Mouse (Mus musculus): ENCODE measurements around the gene Retreg3. TPM values are rescaled to one million over a fixed set of nuclear protein-coding genes. Genes with fewer than 3 reads are reported as not detected.

The Retreg3 gene
- polyA plus RNA-seq, 1 experiment from 2014 or later: 13.1 TPM

GRCm38 (mm10) chr11:101089931-101090330 is 29.8 kb downstream of the Retreg3 start:
- peaks cover 23% of the 10 kb centered on the region for H3K4me1 ChIP-seq (ENCODE audit: control insufficient read depth, insufficient read depth, low read length)
- DNase-seq: no peak
- no peaks in the 10 kb centered on the region for H3K9me3 ChIP-seq (ENCODE audit: control insufficient read depth, low read length)
- no peak overlapping the region for H3K9ac ChIP-seq (replicated peaks; ENCODE audit: low read length)
- no peak overlapping the region for H3K4me2 ChIP-seq (ENCODE audit: low read length)
- WGBS: 90% methylated on average over 1 of the region's 1 CpGs
- H3K27me3 ChIP-seq (ENCODE audit: control insufficient read depth, insufficient read depth, low read length): no peaks in the 10 kb centered on the region
- no peak overlapping the region for H3K4me3 ChIP-seq (replicated peaks; ENCODE audit: low read depth, low read length)
- ATAC-seq (ENCODE audit: low FRiP score, low TSS enrichment): no peak
- peaks cover 63% of the 10 kb centered on the region for H3K36me3 ChIP-seq (ENCODE audit: control insufficient read depth, insufficient read depth, low read length)
- no peak overlapping the region for H3K27ac ChIP-seq (replicated peaks; ENCODE audit: low read depth, low read length)

GRCm38 (mm10) chr11:101087682-101088055 is 32.0 kb downstream of the Retreg3 start:
- Histone ChIP-seq H3K9ac (replicated peaks; ENCODE audit: low read length) (peak overlapping the region; percentile 80), H3K27ac (replicated peaks; ENCODE audit: low read depth, low read length) (peak overlapping the region; percentile 86), H3K9me3 (ENCODE audit: control insufficient read depth, low read length) (no peaks in the 10 kb centered on the region), H3K4me1 (ENCODE audit: control insufficient read depth, insufficient read depth, low read length) (peaks cover 26% of the 10 kb centered on the region), H3K4me3 (replicated peaks; ENCODE audit: low read depth, low read length) (peak overlapping the region; percentile 69), H3K4me2 (ENCODE audit: low read length) (peak overlapping the region; percentile 94), H3K36me3 (ENCODE audit: control insufficient read depth, insufficient read depth, low read length) (peaks cover 54% of the 10 kb centered on the region), H3K27me3 (ENCODE audit: control insufficient read depth, insufficient read depth, low read length) (no peaks in the 10 kb centered on the region)
- DNase-seq (no peak), ATAC-seq (ENCODE audit: low FRiP score, low TSS enrichment) (no peak)
- WGBS: 9% methylated on average over 8 of the region's 8 CpGs

- peak within 1 kb of the TSS; percentile 80 for H3K9ac ChIP-seq (replicated peaks; ENCODE audit: low read length)
- H3K9me3 ChIP-seq (ENCODE audit: control insufficient read depth, low read length): no peaks in the 10 kb centered on the region
- peaks cover 48% of the 10 kb centered on the region for H3K36me3 ChIP-seq (ENCODE audit: control insufficient read depth, insufficient read depth, low read length)
- H3K4me3 ChIP-seq (replicated peaks; ENCODE audit: low read depth, low read length): peak within 1 kb of the TSS; percentile 69
- peak within 1 kb of the TSS; percentile 94 for H3K4me2 ChIP-seq (ENCODE audit: low read length)
- ATAC-seq (ENCODE audit: low FRiP score, low TSS enrichment) (peak; percentile 85), DNase-seq (peak; percentile 96)
- peaks cover 26% of the 10 kb centered on the region for H3K4me1 ChIP-seq (ENCODE audit: control insufficient read depth, insufficient read depth, low read length)
- 1% methylated on average over 52 of the region's 52 CpGs for WGBS
- no peaks in the 10 kb centered on the region for H3K27me3 ChIP-seq (ENCODE audit: control insufficient read depth, insufficient read depth, low read length)
- peak within 1 kb of the TSS; percentile 86 for H3K27ac ChIP-seq (replicated peaks; ENCODE audit: low read depth, low read length)
Measured at GRCm38 (mm10) chr11:101086756-101087681, 32.7 kb downstream of the Retreg3 start, which contains the start of gene Mlx. Mlx (plus strand) TSS chr11:101087277.

GRCm38 (mm10) chr11:101086323-101086674 is 33.4 kb downstream of the Retreg3 start:
- Histone ChIP-seq H3K4me2 (ENCODE audit: low read length) (peak overlapping the region; percentile 94), H3K36me3 (ENCODE audit: control insufficient read depth, insufficient read depth, low read length) (peaks cover 40% of the 10 kb centered on the region), H3K4me1 (ENCODE audit: control insufficient read depth, insufficient read depth, low read length) (peaks cover 32% of the 10 kb centered on the region), H3K27me3 (ENCODE audit: control insufficient read depth, insufficient read depth, low read length) (no peaks in the 10 kb centered on the region), H3K27ac (replicated peaks; ENCODE audit: low read depth, low read length) (peak overlapping the region; percentile 86), H3K9me3 (ENCODE audit: control insufficient read depth, low read length) (no peaks in the 10 kb centered on the region), H3K9ac (replicated peaks; ENCODE audit: low read length) (no peak overlapping the region), H3K4me3 (replicated peaks; ENCODE audit: low read depth, low read length) (no peak overlapping the region)
- 88% methylated on average over 6 of the region's 6 CpGs for WGBS
- ATAC-seq (ENCODE audit: low FRiP score, low TSS enrichment) (no peak), DNase-seq (no peak)

- Histone ChIP-seq H3K36me3 (ENCODE audit: control insufficient read depth, insufficient read depth, low read length) (peaks cover 35% of the 10 kb centered on the region), H3K4me2 (ENCODE audit: low read length) (peak overlapping the region; percentile 94), H3K9me3 (ENCODE audit: control insufficient read depth, low read length) (no peaks in the 10 kb centered on the region), H3K27me3 (ENCODE audit: control insufficient read depth, insufficient read depth, low read length) (peaks cover 5% of the 10 kb centered on the region), H3K4me1 (ENCODE audit: control insufficient read depth, insufficient read depth, low read length) (peaks cover 33% of the 10 kb centered on the region), H3K9ac (replicated peaks; ENCODE audit: low read length) (no peak overlapping the region), H3K27ac (replicated peaks; ENCODE audit: low read depth, low read length) (peak overlapping the region; percentile 86; the same call in 1 of the 2 replicates), H3K4me3 (replicated peaks; ENCODE audit: low read depth, low read length) (no peak overlapping the region)
- 93% methylated on average over 18 of the region's 18 CpGs for WGBS
- ATAC-seq (ENCODE audit: low FRiP score, low TSS enrichment): no peak
- DNase-seq: no peak
Measured at GRCm38 (mm10) chr11:101085617-101086322, 33.9 kb downstream of the Retreg3 start.

- peaks cover 33% of the 10 kb centered on the region for H3K4me1 ChIP-seq (ENCODE audit: control insufficient read depth, insufficient read depth, low read length)
- WGBS: 93% methylated on average over 12 of the region's 12 CpGs
- no peaks in the 10 kb centered on the region for H3K9me3 ChIP-seq (ENCODE audit: control insufficient read depth, low read length)
- H3K4me3 ChIP-seq (replicated peaks; ENCODE audit: low read depth, low read length): no peak overlapping the region
- H3K4me2 ChIP-seq (ENCODE audit: low read length): no peak overlapping the region
- DNase-seq (no peak), ATAC-seq (ENCODE audit: low FRiP score, low TSS enrichment) (no peak)
- H3K27me3 ChIP-seq (ENCODE audit: control insufficient read depth, insufficient read depth, low read length): peaks cover 15% of the 10 kb centered on the region
- no peak overlapping the region for H3K9ac ChIP-seq (replicated peaks; ENCODE audit: low read length)
- H3K36me3 ChIP-seq (ENCODE audit: control insufficient read depth, insufficient read depth, low read length): peaks cover 26% of the 10 kb centered on the region
- no peak overlapping the region for H3K27ac ChIP-seq (replicated peaks; ENCODE audit: low read depth, low read length)
Measured at GRCm38 (mm10) chr11:101084811-101085210, 34.9 kb downstream of the Retreg3 start.

GRCm38 (mm10) chr11:101084246-101084645 is 35.4 kb downstream of the Retreg3 start:
- H3K4me3 ChIP-seq (replicated peaks; ENCODE audit: low read depth, low read length): no peak overlapping the region
- peaks cover 33% of the 10 kb centered on the region for H3K4me1 ChIP-seq (ENCODE audit: control insufficient read depth, insufficient read depth, low read length)
- DNase-seq (no peak), ATAC-seq (ENCODE audit: low FRiP score, low TSS enrichment) (no peak)
- 88% methylated on average over 14 of the region's 14 CpGs for WGBS
- no peak overlapping the region for H3K4me2 ChIP-seq (ENCODE audit: low read length)
- H3K36me3 ChIP-seq (ENCODE audit: control insufficient read depth, insufficient read depth, low read length): peaks cover 20% of the 10 kb centered on the region
- no peak overlapping the region for H3K9ac ChIP-seq (replicated peaks; ENCODE audit: low read length)
- no peaks in the 10 kb centered on the region for H3K9me3 ChIP-seq (ENCODE audit: control insufficient read depth, low read length)
- H3K27me3 ChIP-seq (ENCODE audit: control insufficient read depth, insufficient read depth, low read length): peaks cover 20% of the 10 kb centered on the region
- no peak overlapping the region for H3K27ac ChIP-seq (replicated peaks; ENCODE audit: low read depth, low read length)

GRCm38 (mm10) chr11:101083083-101083697 is 36.5 kb downstream of the Retreg3 start:
- no peaks in the 10 kb centered on the region for H3K9me3 ChIP-seq (ENCODE audit: control insufficient read depth, low read length)
- H3K4me3 ChIP-seq (replicated peaks; ENCODE audit: low read depth, low read length): peak overlapping the region; percentile 68
- H3K4me1 ChIP-seq (ENCODE audit: control insufficient read depth, insufficient read depth, low read length): peaks cover 32% of the 10 kb centered on the region
- H3K9ac ChIP-seq (replicated peaks; ENCODE audit: low read length): peak overlapping the region; percentile 84
- no peak for DNase-seq
- H3K27ac ChIP-seq (replicated peaks; ENCODE audit: low read depth, low read length): peak overlapping the region; percentile 89
- H3K36me3 ChIP-seq (ENCODE audit: control insufficient read depth, insufficient read depth, low read length): peaks cover 10% of the 10 kb centered on the region
- no peak; the same call in 1 of the 2 replicates for ATAC-seq (ENCODE audit: low FRiP score, low TSS enrichment)
- WGBS: 37% methylated on average over 19 of the region's 19 CpGs
- peaks cover 31% of the 10 kb centered on the region for H3K27me3 ChIP-seq (ENCODE audit: control insufficient read depth, insufficient read depth, low read length)
- peak overlapping the region; percentile 100 for H3K4me2 ChIP-seq (ENCODE audit: low read length)
